Mouse (Mus musculus) small intestine, adult 2 months (tissue): ENCODE data around the gene Pnliprp2.

Experiments used
- CTCF ChIP-seq: fragments of 200-500 bp; IDR thresholded peaks from 2 replicates; pipeline ENCODE4 v1.5.1; 2012; ENCODE audit warnings: low read depth, mild to moderate bottlenecking, control low read depth, inconsistent platforms, low read length, moderate library complexity, mixed read lengths; ENCODE audit not compliant: insufficient replicate concordance, insufficient read length; ENCODE audit errors: extremely low read depth
- POLR2A ChIP-seq: fragments of 200-500 bp; IDR thresholded peaks from 2 replicates; pipeline ENCODE4 v1.6.1; 2012; ENCODE audit warnings: low read depth, mild to moderate bottlenecking, control low read depth, inconsistent platforms, low read length, moderate library complexity

DNA sequence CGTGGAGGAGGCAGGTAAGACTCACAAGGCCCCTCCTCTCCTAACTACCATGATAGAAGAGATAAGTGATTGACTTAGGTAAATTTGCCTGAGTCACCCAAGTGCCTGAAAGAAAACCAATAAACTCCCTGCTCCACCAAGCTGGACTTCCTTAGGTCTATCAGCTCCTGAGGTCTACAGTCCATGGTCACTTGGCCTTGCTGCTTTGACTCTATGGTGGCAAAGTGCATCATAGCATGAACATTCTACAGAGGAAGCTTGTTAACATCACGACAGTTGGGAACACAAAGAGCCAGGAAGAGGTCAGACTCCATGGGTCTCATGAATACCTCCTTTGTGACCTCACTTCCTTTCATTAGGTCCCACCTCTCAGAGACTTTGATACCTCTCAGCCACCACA, 8.0 kb upstream of the Pnliprp2 start:
- no peak for TF ChIP-seq CTCF
- TF ChIP-seq POLR2A = no peak
